ENCODE assay signal across 9 mouse cellular contexts in genomic region chr5:135264548-135264947, GRCm38 (mm10). TPM values are rescaled to one million over a fixed set of nuclear protein-coding genes. Genes with fewer than 3 reads are reported as not detected.
DNase-seq lines count a peak whose midpoint lies in the region; ATAC-seq lines count a peak whose summit lies in the region.
"Had no signal": no experiment of that assay in that cellular context is flagged by ENCODE, and none has a peak within 500 bp of the region (broad histone marks: within the 10 kb centered on the region; RNA-seq: fewer than 3 reads in every experiment).

No protein-coding gene starts in this region.

- peak overlapping the region; percentile 61 for H3K27ac ChIP-seq in heart, embryonic 12.5 days (ENCODE audit: poor library complexity, severe bottlenecking)
- peak overlapping the region; percentile 65 for H3K27ac ChIP-seq in forebrain, embryonic 14.5 days (ENCODE audit: low read depth, low read length)
- H3K27ac ChIP-seq in limb, embryonic 11.5 days (replicated peaks; ENCODE audit: low read depth, low read length), result peak overlapping the region; percentile 85

- no peaks in the 10 kb centered on the region for H3K9me3 ChIP-seq in heart, embryonic 12.5 days (replicated peaks)
- no peaks in the 10 kb centered on the region for H3K9me3 ChIP-seq in forebrain, embryonic 14.5 days (replicated peaks; ENCODE audit: control insufficient read depth, low read length)
- H3K9me3 ChIP-seq in limb, embryonic 11.5 days (ENCODE audit: control insufficient read depth, low read length), result no peaks in the 10 kb centered on the region
- H3K9me3 ChIP-seq: G1E had no signal

- peak overlapping the region; percentile 54 for H3K4me2 ChIP-seq in heart, embryonic 12.5 days
- H3K4me2 ChIP-seq in forebrain, embryonic 14.5 days (ENCODE audit: low read length), result no peak overlapping the region
- peak overlapping the region; percentile 30; the same call in 1 of the 2 replicates for H3K4me2 ChIP-seq in limb, embryonic 11.5 days (ENCODE audit: low read depth, severe bottlenecking)

- no peaks in the 10 kb centered on the region for H3K36me3 ChIP-seq in heart, embryonic 12.5 days
- no peaks in the 10 kb centered on the region for H3K36me3 ChIP-seq in forebrain, embryonic 14.5 days (ENCODE audit: control insufficient read depth, insufficient read depth, low read length)
- no peaks in the 10 kb centered on the region for H3K36me3 ChIP-seq in limb, embryonic 11.5 days (ENCODE audit: control insufficient read depth, insufficient read depth, low read length)
- H3K36me3 ChIP-seq: G1E had no signal

- no peaks in the 10 kb centered on the region for H3K27me3 ChIP-seq in heart, embryonic 12.5 days (replicated peaks)
- no peaks in the 10 kb centered on the region for H3K27me3 ChIP-seq in forebrain, embryonic 14.5 days (replicated peaks; ENCODE audit: control insufficient read depth, insufficient read depth, low read length)
- H3K27me3 ChIP-seq in limb, embryonic 11.5 days (ENCODE audit: control insufficient read depth, insufficient read depth, low read length), result no peaks in the 10 kb centered on the region

- no peak overlapping the region for H3K9ac ChIP-seq in heart, embryonic 12.5 days
- no peak overlapping the region for H3K9ac ChIP-seq in forebrain, embryonic 14.5 days (ENCODE audit: low read length)
- H3K9ac ChIP-seq in limb, embryonic 11.5 days (ENCODE audit: low read length), result no peak overlapping the region

- 43% methylated on average over 9 of the region's 9 CpGs for WGBS in heart, embryonic 12.5 days
- 50% methylated on average over 9 of the region's 9 CpGs for WGBS in forebrain, embryonic 14.5 days
- WGBS in limb, embryonic 11.5 days, result 48% methylated on average over 9 of the region's 9 CpGs

- peak; percentile 61 for ATAC-seq in heart, embryonic 12.5 days (ENCODE audit: insufficient number of reproducible peaks, low FRiP score)
- ATAC-seq in forebrain, embryonic 14.5 days, result 0 out of 2 replicates have a peak, but pooled peaks have one; percentile 12
- peak; percentile 60 for ATAC-seq in limb, embryonic 11.5 days (ENCODE audit: insufficient number of reproducible peaks, low FRiP score, low TSS enrichment, low read depth)

- no peak for DNase-seq in heart, postnatal 4 days
- no peak for DNase-seq in forebrain, embryonic 14.5 days (ENCODE audit: low spot score)
- DNase-seq in limb, embryonic 11.5 days (ENCODE audit: low spot score), result peak; percentile 41
- DNase-seq in naive thymus-derived CD4-positive, alpha-beta T cell, adult 2 months (ENCODE audit: low read depth), result peak; percentile 36
- DNase-seq in right cerebral cortex, postnatal 4 days, result no peak
- no peak for DNase-seq in gastrocnemius, postnatal 25 days
- no peak for DNase-seq in urinary bladder, postnatal 25 days (ENCODE audit: low spot score)

- no peak overlapping the region for H3K4me3 ChIP-seq in heart, embryonic 12.5 days
- H3K4me3 ChIP-seq in forebrain, embryonic 14.5 days (ENCODE audit: low read depth, low read length), result no peak overlapping the region
- no peak overlapping the region for H3K4me3 ChIP-seq in limb, embryonic 11.5 days (ENCODE audit: low read depth, low read length)

- H3K4me1 ChIP-seq in heart, embryonic 12.5 days (replicated peaks), result peaks cover 22% of the 10 kb centered on the region
- no peaks in the 10 kb centered on the region; the same call in 1 of the 2 replicates for H3K4me1 ChIP-seq in forebrain, embryonic 14.5 days (ENCODE audit: control insufficient read depth, insufficient read depth, low read length)
- H3K4me1 ChIP-seq in limb, embryonic 11.5 days (ENCODE audit: control insufficient read depth, insufficient read depth, low read length), result peaks cover 7% of the 10 kb centered on the region; the same call in 1 of the 2 replicates

RNA-seq across cellular contexts. Expression of gene Fzd9, which starts 13.5 kb away (rescaled TPM):
- 6.5 and 7.7 TPM in 2 replicates for polyA plus RNA-seq in heart, embryonic 12.5 days (2016; fragmentation: Nextera tagmentation; extraction: Ambion mirVana)
- total RNA-seq in heart, postnatal 4 days (2021), result 1 to 10 TPM; 1.2 to 1.7 TPM
- 11.4 and 12.4 TPM in 2 replicates for polyA plus RNA-seq in forebrain, embryonic 14.5 days (2014; fragmentation: Nextera tagmentation; extraction: Ambion mirVana)
- 3.3 TPM in 2 replicates for polyA plus RNA-seq in limb, embryonic 11.5 days (2014; fragmentation: Nextera tagmentation; extraction: Ambion mirVana)
- 10 to 100 TPM; 13.0 to 35.9 TPM for total RNA-seq in gastrocnemius, postnatal 25 days (2021)
- total RNA-seq: G1E had no signal

Comparison
In these comparisons a context has a peak if more than half of its experiments do, and no peak if none do; other contexts are left out.
1. DNase-seq: peak in limb, embryonic 11.5 days (single experiment) and naive thymus-derived CD4-positive, alpha-beta T cell, adult 2 months (single experiment); none in heart, postnatal 4 days (single experiment), forebrain, embryonic 14.5 days (single experiment), right cerebral cortex, postnatal 4 days (single experiment), gastrocnemius, postnatal 25 days (single experiment) and urinary bladder, postnatal 25 days (single experiment).
2. Peak in every context shown above with its lines, with median percentiles within 50 percentile points of each other: ATAC-seq and H3K27ac ChIP-seq.